Mouse (Mus musculus) ES-E14 (cell line): ENCODE data around the gene Chn2.

Experiments used
- HCFC1 ChIP-seq: IDR thresholded peaks from 2 replicates; pipeline ENCODE4 v1.6.1; 2012; ENCODE audit warnings: low read length, inconsistent platforms, borderline replicate concordance; ENCODE audit not compliant: insufficient read depth
- MAFK ChIP-seq: IDR thresholded peaks from 2 replicates; pipeline ENCODE4 v1.6.1; 2014; ENCODE audit warnings: mild to moderate bottlenecking, low read depth, low read length, inconsistent platforms; ENCODE audit not compliant: insufficient read depth
- ZC3H11A ChIP-seq: IDR thresholded peaks from 2 replicates; pipeline ENCODE4 v1.6.1; 2012; ENCODE audit warnings: low read depth, mild to moderate bottlenecking, inconsistent platforms, low read length, borderline replicate concordance
- ZNF384 ChIP-seq: IDR thresholded peaks from 2 replicates; pipeline ENCODE4 v1.6.1; 2012; ENCODE audit warnings: low read depth, low read length, inconsistent platforms

GRCm38 (mm10) chr6:54126225-54126992, 87.1 kb downstream of the Chn2 start:
- no peak for TF ChIP-seq HCFC1
- no peak for TF ChIP-seq MAFK
- TF ChIP-seq ZC3H11A: no peak
- no peak for TF ChIP-seq ZNF384
